Mouse (Mus musculus) ES-E14 (cell line): ENCODE results near the gene Agbl5. TPM values are rescaled to one million over a fixed set of nuclear protein-coding genes. Genes with fewer than 3 reads are reported as not detected.
A peak's percentile ranks its signal among the peaks of the same experiment; 100 is the strongest.

Source experiments
- DNase-seq: peaks from one replicate; pipeline ENCODE4 v3.0.0-alpha.2; 2013; ENCODE audit warnings: low read depth, low spot score
- H3K27ac ChIP-seq: 2 replicates; pipeline ENCODE4 v1.5.1; 2012; ENCODE audit warnings: low read depth, mild to moderate bottlenecking, low read length, moderate library complexity, mixed read lengths; ENCODE audit not compliant: poor library complexity, insufficient read depth, severe bottlenecking
- H3K36me3 ChIP-seq: 2 replicates; pipeline ENCODE4 v1.6.1; 2012; ENCODE audit warnings: mild to moderate bottlenecking, low read length, moderate library complexity, mixed read lengths; ENCODE audit not compliant: control insufficient read depth, poor library complexity, insufficient read depth, severe bottlenecking
- H3K4me1 ChIP-seq, 2 experiments: fragments of 150-350 bp in 1 of 2; sonication (generic) in 1 of 2; 2 replicates each; pipeline ENCODE4 v1.6.1; 2012; ENCODE audit warnings: low read length in 2 of 2, mild to moderate bottlenecking in 1 of 2, mixed read lengths in 1 of 2; ENCODE audit not compliant: control insufficient read depth in 2 of 2, insufficient read depth in 2 of 2, poor library complexity in 1 of 2
- H3K4me3 ChIP-seq, 2 experiments: fragments of 150-350 bp in 1 of 2; sonication (generic) in 1 of 2; 2 replicates each; pipeline ENCODE4 v1.5.1; 2012; ENCODE audit warnings: low read length in 2 of 2, low read depth in 1 of 2, mild to moderate bottlenecking in 1 of 2, mixed read lengths in 1 of 2; ENCODE audit not compliant: insufficient read depth in 1 of 2, poor library complexity in 1 of 2, severe bottlenecking in 1 of 2
- H3K9ac ChIP-seq: 2 replicates; pipeline ENCODE4 v1.6.1; 2012; ENCODE audit warnings: low read depth, mild to moderate bottlenecking, low read length, mixed read lengths; ENCODE audit not compliant: poor library complexity, insufficient read depth, severe bottlenecking
- H3K9me3 ChIP-seq: fragments of 150-350 bp; sonication (generic); 2 replicates; pipeline ENCODE4 v1.6.1; 2012; ENCODE audit warnings: low read depth, mild to moderate bottlenecking, low read length; ENCODE audit not compliant: control insufficient read depth, insufficient read depth
- CHD2 ChIP-seq: IDR thresholded peaks from 2 replicates; pipeline ENCODE4 v1.6.1; 2014; ENCODE audit warnings: mild to moderate bottlenecking, low read depth, low read length, inconsistent platforms
- HCFC1 ChIP-seq: IDR thresholded peaks from 2 replicates; pipeline ENCODE4 v1.6.1; 2012; ENCODE audit warnings: low read length, inconsistent platforms, borderline replicate concordance; ENCODE audit not compliant: insufficient read depth
- MAFK ChIP-seq: IDR thresholded peaks from 2 replicates; pipeline ENCODE4 v1.6.1; 2014; ENCODE audit warnings: mild to moderate bottlenecking, low read depth, low read length, inconsistent platforms; ENCODE audit not compliant: insufficient read depth
- ZC3H11A ChIP-seq: IDR thresholded peaks from 2 replicates; pipeline ENCODE4 v1.6.1; 2012; ENCODE audit warnings: low read depth, mild to moderate bottlenecking, inconsistent platforms, low read length, borderline replicate concordance
- ZNF384 ChIP-seq: IDR thresholded peaks from 2 replicates; pipeline ENCODE4 v1.6.1; 2012; ENCODE audit warnings: low read depth, low read length, inconsistent platforms
- in situ Hi-C, 2 experiments: fragments of 600-800 bp; cut with MboI; formaldehyde crosslinking; loops; one replicate each; pipeline ENCODE4 v1.15.1; 2025; ENCODE audit warnings: low sequenced_read_pairs in 2 of 2, inconsistent platforms in 1 of 2; ENCODE audit not compliant: unreplicated experiment in 2 of 2
- total RNA-seq: library from RNA; depleted of rRNA; stranded (reverse); fragments of 300-350 nt; gene quantifications from 2 replicates; pipeline ENCODE4 v1.2.3, GENCODE M21; 2012; rRNA removed

Gene Agbl5
- total RNA-seq, result 17.0 and 19.7 TPM in 2 replicates

- in situ Hi-C loops, result no loop called here
- Histone ChIP-seq H3K9ac (peak within 1 kb of the TSS; percentile 97), H3K4me3 (peak within 1 kb of the TSS; percentile 74 to 78), H3K36me3 (peaks cover 27% of the 10 kb centered on the region), H3K9me3 (no peaks in the 10 kb centered on the region), H3K27ac (peak within 1 kb of the TSS; percentile 96), H3K4me1 (peaks cover 2 to 5% of the 10 kb centered on the region in 2 experiments; a peak in 2 of 4 replicates)
- TF ChIP-seq HCFC1, result 0 out of 2 replicates have a peak, but pooled peaks have one; percentile 52
- no peak for TF ChIP-seq ZC3H11A
- TF ChIP-seq CHD2, result peak; percentile 77
- TF ChIP-seq ZNF384, result no peak
- peak; percentile 92 for TF ChIP-seq MAFK
- peak; percentile 87 for DNase-seq
Measured at GRCm38 (mm10) chr5:30888337-30889087, at the start of gene Agbl5. TSS of gene Agbl5 (plus strand) at chr5:30888694.

DNA sequence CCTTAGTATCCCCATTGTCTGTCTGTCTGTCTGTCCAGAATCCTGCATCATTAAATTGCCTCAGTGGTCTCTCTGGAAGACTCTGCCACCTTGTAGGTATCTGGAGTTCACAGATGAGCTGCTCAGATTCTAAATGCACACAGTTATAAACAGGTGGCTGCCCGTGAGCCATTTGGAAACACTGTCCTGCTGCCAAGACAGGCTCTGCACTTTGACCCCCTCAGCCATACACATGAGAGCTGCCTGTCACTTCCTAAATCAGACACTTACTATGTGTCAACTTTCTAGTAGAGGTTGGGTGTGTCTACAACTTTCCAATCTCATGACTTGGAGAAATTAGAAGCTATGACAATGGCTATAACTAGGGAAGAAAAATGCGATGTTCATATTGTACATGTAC is 48.8 kb upstream of the Agbl5 start:
- no peak for DNase-seq
- Histone ChIP-seq H3K27ac (no peak overlapping the region), H3K9me3 (no peaks in the 10 kb centered on the region), H3K36me3 (no peaks in the 10 kb centered on the region), H3K9ac (no peak overlapping the region), H3K4me1 (no peaks in the 10 kb centered on the region), H3K4me3 (no peak overlapping the region)
- in situ Hi-C loops, result no loop called here
- TF ChIP-seq ZNF384, result no peak
- no peak for TF ChIP-seq MAFK
- TF ChIP-seq ZC3H11A, result no peak
- no peak for TF ChIP-seq HCFC1
- no peak for TF ChIP-seq CHD2

DNA sequence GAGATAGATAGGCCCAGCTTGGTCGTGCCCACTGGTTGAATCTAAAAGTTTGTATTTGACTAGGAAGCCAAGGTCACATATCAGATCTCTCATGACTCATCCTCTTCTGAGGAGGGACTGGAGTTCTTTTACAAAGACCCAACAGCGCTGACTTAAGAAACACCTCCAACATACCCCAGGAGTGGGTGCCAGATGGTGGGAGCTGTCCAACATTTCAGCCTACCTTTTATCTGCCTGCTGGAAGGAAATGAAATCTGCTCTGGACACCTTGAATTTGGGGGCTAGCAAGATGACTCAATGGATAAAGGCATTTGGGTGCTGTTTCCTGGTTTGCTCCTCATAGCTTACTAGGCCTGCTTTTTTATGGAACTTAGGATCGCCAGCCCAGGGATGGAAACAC is 46.6 kb upstream of the Agbl5 start:
- Histone ChIP-seq H3K9ac (no peak overlapping the region), H3K4me1 (no peaks in the 10 kb centered on the region), H3K4me3 (no peak overlapping the region), H3K27ac (no peak overlapping the region), H3K9me3 (no peaks in the 10 kb centered on the region), H3K36me3 (no peaks in the 10 kb centered on the region)
- no peak for DNase-seq
- in situ Hi-C loops, result no loop called here
- TF ChIP-seq HCFC1 (no peak), ZNF384 (no peak), ZC3H11A (no peak), MAFK (no peak), CHD2 (no peak)

DNA sequence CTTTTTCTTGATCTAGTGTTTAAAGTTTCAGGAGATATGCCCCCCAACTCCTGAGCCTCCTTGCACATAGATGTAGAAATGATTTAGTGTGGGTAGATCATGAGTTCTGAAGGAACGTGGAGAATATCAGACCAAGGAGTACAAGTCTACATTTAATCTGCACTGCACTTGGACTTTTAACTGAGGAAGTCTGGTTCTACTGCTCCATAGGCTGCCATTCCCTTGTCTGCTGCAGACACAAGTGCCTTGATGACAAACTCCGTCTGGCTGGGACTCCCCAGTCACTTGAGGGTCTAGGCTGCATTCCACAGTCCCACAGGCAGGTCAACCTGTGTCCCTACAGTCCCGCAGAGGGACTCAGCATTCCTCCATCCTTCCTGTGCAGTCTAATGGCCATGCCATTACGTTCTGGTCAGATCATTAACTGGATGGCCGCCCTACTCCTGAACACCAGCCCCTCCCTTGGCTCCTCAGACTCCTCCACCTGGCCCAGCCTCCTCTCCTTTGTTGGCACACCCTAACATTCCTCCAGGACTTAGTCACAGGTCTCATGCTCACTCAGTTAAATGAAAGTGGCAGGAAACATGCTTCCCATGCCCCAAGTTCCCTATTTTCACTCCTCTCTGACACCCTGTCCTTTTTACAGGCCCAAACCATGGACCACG is 38.5 kb upstream of the Agbl5 start:
- TF ChIP-seq ZC3H11A (no peak), HCFC1 (no peak), CHD2 (no peak), MAFK (no peak), ZNF384 (no peak)
- H3K4me1 ChIP-seq, result peaks cover 2% of the 10 kb centered on the region in 2 experiments; a peak in 1 of 4 replicates
- DNase-seq, result no peak
- no peaks in the 10 kb centered on the region for H3K36me3 ChIP-seq
- H3K9me3 ChIP-seq, result no peaks in the 10 kb centered on the region
- H3K9ac ChIP-seq, result no peak overlapping the region
- no peak overlapping the region for H3K27ac ChIP-seq
- in situ Hi-C loops, result no loop called here
- no peak overlapping the region for H3K4me3 ChIP-seq
